Mouse (Mus musculus) spleen, adult 2 months (tissue): ENCODE measurements around the gene Cacna1c. TPM values are rescaled to one million over a fixed set of nuclear protein-coding genes. Genes with fewer than 3 reads are reported as not detected.
A peak's percentile ranks its signal among the peaks of the same experiment; 100 is the strongest.

ENCODE experiments used
- DNase-seq, 2 experiments: peaks; one replicate each; pipeline versions ENCODE4 v3.0.0 to v3.0.0-alpha.2; 2012 to 2021; ENCODE audit warnings: low spot score in 2 of 2, low read depth in 1 of 2
- H3K27ac ChIP-seq: fragments of 200-500 bp; 2 replicates; pipeline ENCODE4 v1.5.1; 2012; ENCODE audit warnings: low read length, inconsistent platforms; ENCODE audit not compliant: insufficient read depth
- H3K27me3 ChIP-seq: fragments of 200-500 bp; 2 replicates; pipeline ENCODE4 v1.6.1; 2012; ENCODE audit warnings: mild to moderate bottlenecking, moderate library complexity, low read length, inconsistent platforms; ENCODE audit not compliant: control insufficient read depth, insufficient read depth
- H3K36me3 ChIP-seq: fragments of 200-500 bp; 2 replicates; pipeline ENCODE4 v1.6.1; 2012; ENCODE audit warnings: mild to moderate bottlenecking, low read length, inconsistent platforms; ENCODE audit not compliant: control insufficient read depth, insufficient read depth
- H3K4me1 ChIP-seq: fragments of 200-500 bp; 2 replicates; pipeline ENCODE4 v1.6.1; 2011; ENCODE audit warnings: inconsistent platforms; ENCODE audit not compliant: control insufficient read depth, insufficient read depth, insufficient read length
- H3K4me3 ChIP-seq: fragments of 200-500 bp; 2 replicates; pipeline ENCODE4 v1.5.1; 2011; ENCODE audit warnings: mild to moderate bottlenecking, inconsistent platforms; ENCODE audit not compliant: insufficient read depth, insufficient read length; ENCODE audit errors: extremely low read depth
- CTCF ChIP-seq: fragments of 200-500 bp; IDR thresholded peaks from 2 replicates; pipeline ENCODE4 v1.5.1; 2011; ENCODE audit warnings: mild to moderate bottlenecking, inconsistent platforms; ENCODE audit not compliant: insufficient read depth, insufficient read length, insufficient replicate concordance; ENCODE audit errors: extremely low read depth
- POLR2A ChIP-seq: fragments of 200-500 bp; IDR thresholded peaks from 2 replicates; pipeline ENCODE4 v1.6.1; 2011; ENCODE audit warnings: low read depth, low read length, inconsistent platforms
- WGBS: fragments of 180-500 bp; shearing (Covaris S2); methylation state at CpG from one replicate; pipeline ENCODE4 v1.1.7; 2018; 5-methylcytosine and 5-hydroxymethylcytosine counted together
- polyA plus RNA-seq: library from polyadenylated mRNA; depleted of rRNA; stranded (reverse); fragments of >200 nt; gene quantifications from 2 replicates; pipeline ENCODE4 v1.2.3, GENCODE M21; 2012

Gene Cacna1c
- polyA plus RNA-seq, 1 experiment: 1.1 TPM

DNA sequence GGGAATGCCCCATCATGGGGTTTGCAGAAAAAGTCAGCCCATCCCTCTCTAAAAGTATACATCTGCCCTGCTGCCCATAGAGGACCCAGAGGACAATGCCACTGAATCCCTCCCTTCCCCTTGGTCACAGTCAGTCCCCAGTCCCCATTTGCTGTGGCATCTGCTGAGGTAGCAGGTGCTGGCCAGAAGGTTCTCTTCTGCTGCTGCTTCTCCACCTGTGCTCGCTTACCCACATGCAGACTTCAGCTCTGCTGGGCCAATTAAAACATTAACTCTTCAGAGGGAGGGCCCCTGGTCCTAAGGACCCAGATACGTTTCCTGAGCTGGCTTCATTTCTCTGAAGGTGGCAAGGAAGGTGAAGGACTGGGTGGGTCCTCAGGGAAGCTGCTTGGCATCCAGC, 272.3 kb downstream of the Cacna1c start:
- no peaks in the 10 kb centered on the region for H3K36me3 ChIP-seq
- no peaks in the 10 kb centered on the region for H3K4me1 ChIP-seq
- WGBS: 58% methylated on average over 2 of the region's 2 CpGs
- H3K4me3 ChIP-seq: no peak overlapping the region
- TF ChIP-seq CTCF: no peak
- no peak for TF ChIP-seq POLR2A
- H3K27ac ChIP-seq: no peak overlapping the region
- H3K27me3 ChIP-seq: no peaks in the 10 kb centered on the region
- DNase-seq: no peak

DNA sequence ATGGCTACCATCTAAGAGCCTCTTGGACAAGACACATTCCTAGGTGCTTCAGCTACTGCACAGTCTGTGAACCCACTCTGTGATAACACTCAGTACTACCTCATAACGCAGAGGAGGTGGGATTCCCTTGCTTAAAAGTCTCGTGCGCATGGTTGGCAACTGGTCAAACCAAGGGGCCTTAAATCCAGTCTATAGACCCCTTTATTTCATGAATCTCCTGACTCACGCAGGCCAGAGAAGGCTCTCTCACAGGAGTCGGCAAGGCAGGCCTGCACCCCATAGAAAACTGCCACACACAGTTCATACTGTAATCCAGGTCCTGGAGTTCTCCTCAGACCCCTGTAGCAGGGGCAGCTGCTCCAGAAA, 273.0 kb downstream of the Cacna1c start:
- DNase-seq: no peak
- Histone ChIP-seq H3K27me3 (no peaks in the 10 kb centered on the region), H3K27ac (no peak overlapping the region), H3K4me1 (no peaks in the 10 kb centered on the region), H3K36me3 (no peaks in the 10 kb centered on the region), H3K4me3 (no peak overlapping the region)
- TF ChIP-seq CTCF: no peak
- no peak for TF ChIP-seq POLR2A
- WGBS: 88% methylated on average over 5 of the region's 5 CpGs

DNA sequence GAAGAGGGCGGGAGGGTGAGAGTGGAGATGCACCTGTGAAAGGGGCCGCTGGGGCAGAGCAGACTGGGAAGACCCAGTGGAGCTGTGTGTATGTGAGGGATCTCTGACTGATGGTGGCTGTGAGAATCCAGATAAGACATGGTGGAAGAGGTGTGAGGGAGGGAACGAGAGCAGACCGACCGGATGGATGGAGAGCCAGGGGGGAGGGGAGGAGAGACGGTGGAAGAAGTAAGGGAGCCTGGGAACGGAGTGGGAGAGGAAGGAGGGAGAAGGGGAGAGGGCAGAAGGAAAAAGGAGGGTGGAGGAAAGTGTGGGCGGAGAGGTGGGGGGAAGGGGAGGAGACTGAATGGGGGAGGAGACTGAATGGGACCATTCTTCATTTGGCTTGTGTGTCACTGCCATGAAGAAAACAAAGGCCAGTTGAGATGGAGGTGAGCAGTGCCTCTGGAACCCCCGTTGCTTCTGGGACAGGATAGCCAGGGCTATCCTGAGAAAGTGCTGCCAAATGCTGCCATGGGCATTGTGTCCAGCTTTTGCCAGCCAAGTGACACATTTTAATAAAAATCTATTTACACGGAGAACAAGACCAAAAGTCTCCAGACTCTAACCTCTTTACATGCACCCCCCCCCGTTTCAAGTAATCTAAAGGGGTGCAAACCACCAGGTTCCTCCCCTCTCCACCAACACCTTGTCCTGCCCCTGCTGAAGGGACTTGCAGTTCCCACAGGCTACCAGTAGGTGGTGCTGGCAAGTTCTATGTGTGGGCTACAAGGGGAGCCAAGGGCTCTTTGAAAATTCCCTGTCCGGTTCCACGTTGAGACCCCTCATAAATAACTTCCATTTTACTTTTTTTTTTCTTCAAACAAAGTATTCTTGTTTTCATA, 273.6 kb downstream of the Cacna1c start:
- H3K4me3 ChIP-seq: no peak overlapping the region
- 35% methylated on average over 13 of the region's 13 CpGs for WGBS

DNA sequence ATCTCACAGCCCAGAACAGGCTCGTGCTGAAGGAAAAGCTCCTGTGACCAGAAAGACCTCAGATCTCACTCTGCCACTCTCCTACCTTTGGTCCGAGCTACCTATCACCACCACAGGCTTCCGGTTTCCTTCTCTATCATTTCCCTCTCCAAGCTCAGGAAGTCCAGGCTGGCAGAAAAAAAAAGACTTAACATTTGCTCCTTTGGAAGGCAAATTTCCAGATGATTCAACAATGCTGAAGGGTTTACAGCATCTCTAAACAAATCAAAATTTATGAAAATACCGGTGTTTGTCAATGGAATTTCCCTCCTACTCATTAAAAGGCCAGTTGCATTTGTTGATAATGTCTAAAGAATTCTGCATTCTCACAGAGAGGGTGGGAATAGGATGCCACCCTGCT, 288.0 kb downstream of the Cacna1c start:
- 51% methylated on average over 4 of the region's 4 CpGs for WGBS
- TF ChIP-seq CTCF (no peak), POLR2A (no peak)

More for the DNA sequence above, 273.6 kb downstream of the Cacna1c start:
- DNase-seq: peak in 1 of 2 experiments; percentile 36
- Histone ChIP-seq H3K4me1 (no peaks in the 10 kb centered on the region), H3K36me3 (no peaks in the 10 kb centered on the region), H3K27ac (no peak overlapping the region), H3K27me3 (no peaks in the 10 kb centered on the region)
- TF ChIP-seq CTCF (peak; percentile 76; the same call in 1 of the 2 replicates), POLR2A (no peak)

DNA sequence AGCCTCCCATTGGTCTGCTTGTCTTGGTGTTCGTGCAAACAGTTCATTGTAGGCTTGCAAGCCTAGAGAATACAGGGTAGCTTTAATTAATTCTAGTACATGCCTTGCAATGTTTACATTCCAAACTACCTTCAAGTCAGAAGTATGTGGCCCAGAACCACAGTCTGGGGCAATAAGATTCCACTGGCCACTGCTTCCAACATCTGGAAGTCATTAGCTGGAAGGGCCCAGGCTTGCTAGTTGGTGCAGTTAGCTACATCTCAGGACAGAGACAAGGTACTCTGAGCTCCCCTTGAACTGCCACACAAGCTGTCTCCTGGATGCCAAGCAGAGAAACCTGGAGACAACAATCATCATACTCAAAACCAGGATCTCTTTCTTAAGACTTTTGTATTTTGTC, 288.5 kb downstream of the Cacna1c start:
- WGBS: 65% methylated on average over 1 of the region's 1 CpGs
- no peaks in the 10 kb centered on the region for H3K4me1 ChIP-seq
- no peaks in the 10 kb centered on the region for H3K27me3 ChIP-seq
- DNase-seq: no peak
- no peak overlapping the region for H3K27ac ChIP-seq
- TF ChIP-seq POLR2A (no peak), CTCF (no peak)
- H3K36me3 ChIP-seq: no peaks in the 10 kb centered on the region
- H3K4me3 ChIP-seq: no peak overlapping the region

More for the DNA sequence above, 288.0 kb downstream of the Cacna1c start:
- Histone ChIP-seq H3K4me3 (no peak overlapping the region), H3K27ac (no peak overlapping the region), H3K4me1 (no peaks in the 10 kb centered on the region), H3K36me3 (no peaks in the 10 kb centered on the region), H3K27me3 (no peaks in the 10 kb centered on the region)
- no peak for DNase-seq

DNA sequence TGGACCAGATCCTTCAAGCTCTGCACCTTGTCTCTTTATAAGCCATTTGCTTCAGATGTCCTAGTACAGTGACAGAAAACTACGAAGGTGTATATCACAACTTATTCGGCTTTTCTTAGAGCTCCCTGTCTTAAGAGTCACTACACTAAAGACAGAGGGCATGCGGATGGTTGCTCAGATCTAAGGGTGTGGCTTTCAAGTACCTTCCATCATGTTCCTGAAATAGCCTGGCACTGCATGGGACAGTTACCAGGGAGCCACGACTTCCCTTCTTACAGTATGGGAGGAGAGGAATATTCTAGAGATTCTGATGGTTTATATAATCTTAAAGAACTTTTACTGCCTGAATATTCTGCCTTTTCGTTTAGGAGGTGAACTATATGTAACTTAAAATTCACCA, 289.3 kb downstream of the Cacna1c start:
- DNase-seq: no peak
- no peaks in the 10 kb centered on the region for H3K27me3 ChIP-seq
- no peaks in the 10 kb centered on the region for H3K4me1 ChIP-seq
- TF ChIP-seq CTCF (no peak), POLR2A (no peak)
- H3K4me3 ChIP-seq: no peak overlapping the region
- 74% methylated on average over 5 of the region's 5 CpGs for WGBS
- H3K27ac ChIP-seq: no peak overlapping the region
- no peaks in the 10 kb centered on the region for H3K36me3 ChIP-seq

DNA sequence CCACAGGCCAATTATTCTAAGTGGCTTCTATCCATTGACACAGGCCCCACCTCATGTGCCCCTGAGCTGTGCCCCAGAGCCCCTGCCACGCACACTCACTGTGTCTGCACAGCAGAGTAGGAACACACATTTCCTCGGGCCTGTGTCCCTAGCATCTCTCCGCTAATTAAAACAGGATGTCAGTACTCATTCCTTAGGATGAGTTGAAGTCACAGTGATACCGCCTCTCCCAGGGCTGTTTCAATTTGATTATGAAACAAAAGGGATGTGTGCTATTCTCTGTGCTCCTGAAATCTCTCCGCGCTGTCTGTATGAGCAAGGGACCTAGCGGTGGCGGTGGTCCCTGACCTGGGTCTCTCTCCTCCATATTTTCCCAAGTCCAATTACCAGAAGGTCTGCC, 296.5 kb downstream of the Cacna1c start:
- WGBS: 88% methylated on average over 8 of the region's 8 CpGs
- Histone ChIP-seq H3K4me3 (no peak overlapping the region), H3K4me1 (no peaks in the 10 kb centered on the region), H3K27ac (no peak overlapping the region), H3K27me3 (no peaks in the 10 kb centered on the region), H3K36me3 (no peaks in the 10 kb centered on the region)
- TF ChIP-seq POLR2A: no peak
- no peak for TF ChIP-seq CTCF
- DNase-seq: no peak
